Comparison of ENCODE assay signal across 17 mouse cellular contexts in genomic region chr10:127111001-127111887, GRCm38 (mm10). TPM values are rescaled to one million over a fixed set of nuclear protein-coding genes. Genes with fewer than 3 reads are reported as not detected.
DNase-seq lines count a peak whose midpoint lies in the region; ATAC-seq and TF ChIP-seq lines count a peak whose summit lies in the region.
"Had no signal": no experiment of that assay in that cellular context is flagged by ENCODE, and none has a peak within 500 bp of the region (broad histone marks: within the 10 kb centered on the region; RNA-seq: fewer than 3 reads in every experiment).

No protein-coding gene starts in this region.

- TF ChIP-seq EP300 in liver, postnatal 0 days (IDR thresholded peaks at IDR 0.05; ENCODE audit: low read depth): no peak
- TF ChIP-seq EP300 in CH12.LX (IDR thresholded peaks at IDR 0.05; ENCODE audit: low read length): no peak

- no peak for TF ChIP-seq POLR2A in cerebellum, adult 2 months (IDR thresholded peaks at IDR 0.05; ENCODE audit: borderline replicate concordance, insufficient read depth, low read length)
- TF ChIP-seq POLR2A in CH12.LX (IDR thresholded peaks at IDR 0.05; ENCODE audit: low read depth, low read length): no peak

- TF ChIP-seq RAD21 in CH12.LX (IDR thresholded peaks at IDR 0.05; ENCODE audit: low read depth, low read length): no peak; the same call in none of the 2 replicates

- in situ Hi-C loops in CH12.LX (cut with MboI; ENCODE audit: low pct_ligation_motif_present, low pct_unique_long_range_greater_than_20kb, low sequenced_read_pairs): no loop called here

- H3K4me2 ChIP-seq in liver, postnatal 0 days (ENCODE audit: low read depth, low read length): no peak overlapping the region
- H3K4me2 ChIP-seq in liver, embryonic 11.5 days: no peak overlapping the region
- no peak overlapping the region for H3K4me2 ChIP-seq in CH12.LX (ENCODE audit: insufficient read depth, low read depth, poor library complexity, severe bottlenecking)
- no peak overlapping the region for H3K4me2 ChIP-seq in heart, embryonic 11.5 days
- H3K4me2 ChIP-seq: embryonic facial prominence, embryonic 15.5 days; forebrain, embryonic 15.5 days; limb, embryonic 13.5 days; lung, embryonic 15.5 days; midbrain, embryonic 13.5 days had no signal

- no peak overlapping the region for H3K27ac ChIP-seq in cerebellum, adult 2 months (ENCODE audit: insufficient read depth, low read length)
- no peak overlapping the region for H3K27ac ChIP-seq in liver, postnatal 0 days (ENCODE audit: low read depth)
- no peak overlapping the region for H3K27ac ChIP-seq in liver, embryonic 11.5 days (ENCODE audit: low read depth, low read length)
- no peak overlapping the region for H3K27ac ChIP-seq in CH12.LX (ENCODE audit: insufficient read depth, low read depth)
- H3K27ac ChIP-seq in heart, embryonic 11.5 days (ENCODE audit: low read depth, low read length): no peak overlapping the region
- H3K27ac ChIP-seq: embryonic facial prominence, embryonic 15.5 days; forebrain, embryonic 15.5 days; limb, embryonic 13.5 days; lung, embryonic 15.5 days; midbrain, embryonic 13.5 days had no signal

- no peaks in the 10 kb centered on the region for H3K79me2 ChIP-seq in CH12.LX (replicated peaks; ENCODE audit: control insufficient read depth, extremely low read depth, insufficient read depth, poor library complexity, severe bottlenecking)

- no peak for DNase-seq in cerebellum, adult 2 months
- no peak for DNase-seq in cerebellum, adult 11 months
- no peak for DNase-seq in liver, postnatal 0 days
- no peak for DNase-seq in liver, embryonic 11.5 days (ENCODE audit: low spot score)
- no peak for DNase-seq in CH12.LX (ENCODE audit: extremely low read depth)
- peak; percentile 66 for DNase-seq in induced T-regulatory cell, adult 2 months (ENCODE audit: low read depth)
- DNase-seq in frontal cortex, postnatal 14 days (ENCODE audit: low spot score in 2 of 2): no peak
- DNase-seq: cerebellum, adult 11-12 months; gastrocnemius, postnatal 10 days had no signal

- no peak for ATAC-seq in liver, postnatal 0 days
- ATAC-seq in liver, embryonic 11.5 days (replicated peaks; ENCODE audit: low FRiP score): no peak
- ATAC-seq in heart, embryonic 11.5 days (replicated peaks; ENCODE audit: insufficient number of reproducible peaks, low FRiP score, low TSS enrichment): no peak
- ATAC-seq: activated CD4-positive, CD25-positive, alpha-beta regulatory T cell, adult 4 months; forebrain, embryonic 15.5 days; hindbrain, embryonic 16.5 days; midbrain, embryonic 13.5 days had no signal

- H3K36me3 ChIP-seq in liver, postnatal 0 days (replicated peaks; ENCODE audit: insufficient read depth, low read length): peaks cover 28% of the 10 kb centered on the region
- peaks cover 9% of the 10 kb centered on the region; the same call in 1 of the 2 replicates for H3K36me3 ChIP-seq in liver, embryonic 11.5 days (ENCODE audit: control insufficient read depth, insufficient read depth, low read length)
- peaks cover 26 to 74% of the 10 kb centered on the region in 2 experiments for H3K36me3 ChIP-seq in CH12.LX (replicated peaks in 1 of 2; ENCODE audit: control insufficient read depth in 1 of 2, insufficient read depth in 1 of 2, low read length in 1 of 2)
- peaks cover 8% of the 10 kb centered on the region for H3K36me3 ChIP-seq in heart, embryonic 11.5 days (ENCODE audit: control insufficient read depth, insufficient read depth, low read length)

- H3K4me3 ChIP-seq in cerebellum, adult 2 months (replicated peaks; ENCODE audit: insufficient read depth, low read depth, low read length): no peak overlapping the region
- H3K4me3 ChIP-seq in liver, postnatal 0 days (ENCODE audit: low read depth, low read length): no peak overlapping the region
- no peak overlapping the region for H3K4me3 ChIP-seq in liver, embryonic 11.5 days (ENCODE audit: low read depth, low read length)
- no peak overlapping the region for H3K4me3 ChIP-seq in CH12.LX (replicated peaks in 1 of 3; ENCODE audit: low read depth in 2 of 3, low read length in 2 of 3, poor library complexity in 1 of 3)
- H3K4me3 ChIP-seq in heart, embryonic 11.5 days (ENCODE audit: low read depth, low read length): no peak overlapping the region
- H3K4me3 ChIP-seq: embryonic facial prominence, embryonic 15.5 days; forebrain, embryonic 15.5 days; limb, embryonic 13.5 days; lung, embryonic 15.5 days; midbrain, embryonic 13.5 days had no signal

- no peaks in the 10 kb centered on the region for H3K4me1 ChIP-seq in cerebellum, adult 2 months (ENCODE audit: control insufficient read depth, insufficient read depth, low read length)
- peaks cover 3% of the 10 kb centered on the region; the same call in 1 of the 2 replicates for H3K4me1 ChIP-seq in liver, postnatal 0 days (ENCODE audit: insufficient read depth)
- peaks cover 14% of the 10 kb centered on the region for H3K4me1 ChIP-seq in liver, embryonic 11.5 days (replicated peaks; ENCODE audit: control insufficient read depth, insufficient read depth, low read length)
- peaks cover 3 to 23% of the 10 kb centered on the region in 2 experiments; a peak in 3 of 4 replicates for H3K4me1 ChIP-seq in CH12.LX (ENCODE audit: control insufficient read depth in 1 of 2, insufficient read depth in 2 of 2)
- H3K4me1 ChIP-seq in heart, embryonic 11.5 days (ENCODE audit: control insufficient read depth, insufficient read depth, low read length): no peaks in the 10 kb centered on the region
- H3K4me1 ChIP-seq: embryonic facial prominence, embryonic 15.5 days; forebrain, embryonic 15.5 days; limb, embryonic 13.5 days; lung, embryonic 15.5 days; midbrain, embryonic 13.5 days had no signal

- no peak overlapping the region for H3K9ac ChIP-seq in liver, postnatal 0 days (replicated peaks)
- no peak overlapping the region for H3K9ac ChIP-seq in liver, embryonic 11.5 days (ENCODE audit: low read depth, low read length)
- H3K9ac ChIP-seq in CH12.LX (ENCODE audit: insufficient read depth, low read depth): no peak overlapping the region
- no peak overlapping the region for H3K9ac ChIP-seq in heart, embryonic 11.5 days (ENCODE audit: low read depth, low read length)
- H3K9ac ChIP-seq: embryonic facial prominence, embryonic 15.5 days; forebrain, embryonic 15.5 days; limb, embryonic 13.5 days; lung, embryonic 15.5 days; midbrain, embryonic 13.5 days had no signal

- dilution Hi-C loops in CH12.LX (cut with MboI; ENCODE audit: extremely low pct_ligation_motif_present, extremely low pct_unique_long_range_greater_than_20kb, low sequenced_read_pairs): no loop called here

- WGBS in cerebellum, adult 2 months: 89% methylated on average over 15 of the region's 15 CpGs
- 70% methylated on average over 15 of the region's 15 CpGs for WGBS in liver, postnatal 0 days (ENCODE audit: insufficient replicate concordance)
- WGBS in liver, embryonic 11.5 days: 87% methylated on average over 15 of the region's 15 CpGs
- 88% methylated on average over 15 of the region's 15 CpGs for WGBS in heart, embryonic 11.5 days (ENCODE audit: insufficient replicate concordance)

- no peaks in the 10 kb centered on the region for H3K27me3 ChIP-seq in cerebellum, adult 2 months (ENCODE audit: control insufficient read depth, insufficient read depth, low read length)
- H3K27me3 ChIP-seq in liver, postnatal 0 days (ENCODE audit: insufficient read depth, low read length): no peaks in the 10 kb centered on the region
- no peaks in the 10 kb centered on the region for H3K27me3 ChIP-seq in liver, embryonic 11.5 days (replicated peaks; ENCODE audit: control insufficient read depth, insufficient read depth, low read length)
- no peaks in the 10 kb centered on the region for H3K27me3 ChIP-seq in CH12.LX (replicated peaks)
- H3K27me3 ChIP-seq in heart, embryonic 11.5 days (ENCODE audit: control insufficient read depth, insufficient read depth, low read length): no peaks in the 10 kb centered on the region
- H3K27me3 ChIP-seq: embryonic facial prominence, embryonic 15.5 days; forebrain, embryonic 15.5 days; limb, embryonic 13.5 days; lung, embryonic 15.5 days; midbrain, embryonic 13.5 days had no signal

- TF ChIP-seq CTCF in cerebellum, adult 2 months (IDR thresholded peaks at IDR 0.05; ENCODE audit: borderline replicate concordance, insufficient read depth, low read depth, low read length): peak; percentile 20; the same call in 1 of the 2 replicates
- peak; percentile 33; the same call in 1 of the 2 replicates for TF ChIP-seq CTCF in liver, postnatal 0 days (IDR thresholded peaks at IDR 0.05; ENCODE audit: low read depth)
- peak; percentile 6 to 55; a peak in 2 of 4 replicates for TF ChIP-seq CTCF in CH12.LX (conservative IDR thresholded peaks at IDR 0.05 in 1 of 2, IDR thresholded peaks at IDR 0.05 in 1 of 2; ENCODE audit: low read depth in 2 of 2, low read length in 2 of 2)

- no peaks in the 10 kb centered on the region for H3K9me3 ChIP-seq in liver, postnatal 0 days (ENCODE audit: low read length)
- H3K9me3 ChIP-seq in liver, embryonic 11.5 days (ENCODE audit: control insufficient read depth, low read length): no peaks in the 10 kb centered on the region
- no peaks in the 10 kb centered on the region for H3K9me3 ChIP-seq in CH12.LX (replicated peaks; ENCODE audit: low read length)
- no peaks in the 10 kb centered on the region for H3K9me3 ChIP-seq in heart, embryonic 11.5 days (replicated peaks; ENCODE audit: control insufficient read depth, low read length)
- H3K9me3 ChIP-seq: embryonic facial prominence, embryonic 15.5 days; forebrain, embryonic 15.5 days; limb, embryonic 13.5 days; lung, embryonic 15.5 days; midbrain, embryonic 13.5 days had no signal

RNA-seq across cellular contexts. Expression of gene Os9, which starts 9.7 kb away (rescaled TPM):
- 98.9 and 100 TPM in 2 replicates for polyA plus RNA-seq in cerebellum, adult 2 months (2012; rRNA removed)
- polyA plus RNA-seq in liver, postnatal 0 days (2015; fragmentation: Nextera tagmentation; extraction: Ambion mirVana): 78.8 and 81.4 TPM in 2 replicates
- 51.2 and 54.7 TPM in 2 replicates for polyA plus RNA-seq in liver, embryonic 11.5 days (2014; fragmentation: Nextera tagmentation; extraction: Ambion mirVana)
- total RNA-seq in CH12.LX (2012; rRNA removed) (81.1 and 82.7 TPM in 2 replicates), CH12.LX (2014; rRNA removed) (41.0 and 42.8 TPM in 2 replicates)
- 61.9 and 78.2 TPM in 2 replicates for polyA plus RNA-seq in CH12.LX (2012; ENCODE audit: insufficient read length, low read depth)
- polyA plus RNA-seq in heart, embryonic 11.5 days (2014; fragmentation: Nextera tagmentation; extraction: Ambion mirVana): 21.3 and 30.3 TPM in 2 replicates

RNA-seq across cellular contexts. Expression of gene Agap2, which starts 36.2 kb away (rescaled TPM):
- polyA plus RNA-seq in cerebellum, adult 2 months (2012; rRNA removed): 99.5 and 109 TPM in 2 replicates
- polyA plus RNA-seq in liver, postnatal 0 days (2015; fragmentation: Nextera tagmentation; extraction: Ambion mirVana): 0.33 and 0.88 TPM in 2 replicates
- polyA plus RNA-seq in liver, embryonic 11.5 days (2014; fragmentation: Nextera tagmentation; extraction: Ambion mirVana): 2.2 and 2.3 TPM in 2 replicates
- total RNA-seq in CH12.LX (2012; rRNA removed) (43.5 and 46.0 TPM in 2 replicates), CH12.LX (2014; rRNA removed) (24.8 and 27.8 TPM in 2 replicates)
- polyA plus RNA-seq in CH12.LX (2012; ENCODE audit: insufficient read length, low read depth): 26.1 and 27.8 TPM in 2 replicates
- polyA plus RNA-seq in heart, embryonic 11.5 days (2014; fragmentation: Nextera tagmentation; extraction: Ambion mirVana): 0.42 and 0.63 TPM in 2 replicates

RNA-seq across cellular contexts. Expression of gene Tspan31, which starts 41.2 kb away (rescaled TPM):
- polyA plus RNA-seq in cerebellum, adult 2 months (2012; rRNA removed): 81.6 and 84.6 TPM in 2 replicates
- 224 and 230 TPM in 2 replicates for polyA plus RNA-seq in liver, postnatal 0 days (2015; fragmentation: Nextera tagmentation; extraction: Ambion mirVana)
- 112 and 121 TPM in 2 replicates for polyA plus RNA-seq in liver, embryonic 11.5 days (2014; fragmentation: Nextera tagmentation; extraction: Ambion mirVana)
- 81.5 and 85.9 TPM in 2 replicates for total RNA-seq in CH12.LX (2012; rRNA removed)
- total RNA-seq in CH12.LX (2014; rRNA removed): 110 and 148 TPM in 2 replicates
- polyA plus RNA-seq in CH12.LX (2012; ENCODE audit: insufficient read length, low read depth): 72.8 and 79.9 TPM in 2 replicates
- 106 and 115 TPM in 2 replicates for polyA plus RNA-seq in heart, embryonic 11.5 days (2014; fragmentation: Nextera tagmentation; extraction: Ambion mirVana)

RNA-seq across cellular contexts. Expression of gene Cdk4, which starts 47.9 kb away (rescaled TPM):
- 141 and 143 TPM in 2 replicates for polyA plus RNA-seq in cerebellum, adult 2 months (2012; rRNA removed)
- polyA plus RNA-seq in liver, postnatal 0 days (2015; fragmentation: Nextera tagmentation; extraction: Ambion mirVana): 209 and 225 TPM in 2 replicates
- 1,533 and 1,539 TPM in 2 replicates for polyA plus RNA-seq in liver, embryonic 11.5 days (2014; fragmentation: Nextera tagmentation; extraction: Ambion mirVana)
- total RNA-seq in CH12.LX (2012; rRNA removed): 257 and 304 TPM in 2 replicates
- 799 and 864 TPM in 2 replicates for total RNA-seq in CH12.LX (2014; rRNA removed)
- 839 and 921 TPM in 2 replicates for polyA plus RNA-seq in CH12.LX (2012; ENCODE audit: insufficient read length, low read depth)
- polyA plus RNA-seq in heart, embryonic 11.5 days (2014; fragmentation: Nextera tagmentation; extraction: Ambion mirVana): 1,419 and 1,452 TPM in 2 replicates

RNA-seq across cellular contexts. Expression of gene March9, which starts 51.3 kb away (rescaled TPM):
- 11.8 TPM in 2 replicates for polyA plus RNA-seq in cerebellum, adult 2 months (2012; rRNA removed)
- polyA plus RNA-seq in liver, postnatal 0 days (2015; fragmentation: Nextera tagmentation; extraction: Ambion mirVana): 0.04 and 0.06 TPM in 2 replicates
- polyA plus RNA-seq in liver, embryonic 11.5 days (2014; fragmentation: Nextera tagmentation; extraction: Ambion mirVana): 0.38 TPM in 2 replicates
- total RNA-seq in CH12.LX (2012; rRNA removed) (3.4 and 3.6 TPM in 2 replicates), CH12.LX (2014; rRNA removed) (0.58 and 0.68 TPM in 2 replicates)
- 0.97 and 1.0 TPM in 2 replicates for polyA plus RNA-seq in CH12.LX (2012; ENCODE audit: insufficient read length, low read depth)
- 0.21 and 0.39 TPM in 2 replicates for polyA plus RNA-seq in heart, embryonic 11.5 days (2014; fragmentation: Nextera tagmentation; extraction: Ambion mirVana)
